Mouse (Mus musculus) lung, postnatal 10 days (tissue): ENCODE measurements around the gene Dnajc9.

Experiments
- DNase-seq: peaks from one replicate; pipeline ENCODE4 v3.0.0; 2021

Gene Dnajc9

GRCm38 (mm10) chr14:20347991-20348541 is 40.6 kb downstream of the Dnajc9 start, which contains the start of the genes Ecd and Fam149b:
Gene Ecd (minus strand): TSS chr14:20348121.
Gene Fam149b (plus strand): TSS chr14:20348162.
- peak; percentile 96 for DNase-seq

GRCm38 (mm10) chr14:20347441-20347990 is 41.2 kb downstream of the Dnajc9 start:
- DNase-seq: no peak

- DNase-seq: no peak
These were observed 42.8 kb downstream of the Dnajc9 start for GRCm38 (mm10) chr14:20345885-20346284.

GRCm38 (mm10) chr14:20340866-20341265 is 47.8 kb downstream of the Dnajc9 start:
- DNase-seq: peak; percentile 8

GRCm38 (mm10) chr14:20340149-20340548 is 48.6 kb downstream of the Dnajc9 start:
- DNase-seq: peak; percentile 33

- DNase-seq: no peak
These were observed 49.3 kb downstream of the Dnajc9 start for GRCm38 (mm10) chr14:20339415-20339814.
